Mouse (Mus musculus) gastrocnemius, adult 2 months (tissue): ENCODE measurements at regions not wholly inside any gene's neighbourhood (a gene's known extent, or its start where the extent isn't known, plus 50 kb on each side); places are given as distances from the start of the nearest gene placed in this dataset.

Experiments
- DNase-seq: peaks from one replicate; pipeline ENCODE4 v3.0.0; 2022
- H3K27ac ChIP-seq: fragments of 200-600 bp; 2 replicates; pipeline ENCODE4 v1.8.1; 2022; ENCODE audit warnings: mild to moderate bottlenecking
- H3K4me3 ChIP-seq: fragments of 200-600 bp; 2 replicates; pipeline ENCODE4 v1.8.1; 2022; ENCODE audit warnings: mild to moderate bottlenecking, moderate library complexity
- CTCF ChIP-seq: fragments of 200-600 bp; IDR thresholded peaks from 2 replicates; pipeline ENCODE4 v1.8.1; 2022; ENCODE audit warnings: antibody characterized with exemption, mild to moderate bottlenecking, moderate library complexity
- intact Hi-C: fragments of 180-260 bp; cut with DNase I; formaldehyde crosslinking; loops from one replicate; pipeline ENCODE4 v1.15.1; 2025

- intact Hi-C loops, result no loop called here
- no peak for TF ChIP-seq CTCF
- DNase-seq, result no peak
- Histone ChIP-seq H3K4me3 (no peak overlapping the region), H3K27ac (no peak overlapping the region)
These were observed 221.9 kb upstream of the Cdh5 start for GRCm38 (mm10) chr8:103879505-103879904.

DNA sequence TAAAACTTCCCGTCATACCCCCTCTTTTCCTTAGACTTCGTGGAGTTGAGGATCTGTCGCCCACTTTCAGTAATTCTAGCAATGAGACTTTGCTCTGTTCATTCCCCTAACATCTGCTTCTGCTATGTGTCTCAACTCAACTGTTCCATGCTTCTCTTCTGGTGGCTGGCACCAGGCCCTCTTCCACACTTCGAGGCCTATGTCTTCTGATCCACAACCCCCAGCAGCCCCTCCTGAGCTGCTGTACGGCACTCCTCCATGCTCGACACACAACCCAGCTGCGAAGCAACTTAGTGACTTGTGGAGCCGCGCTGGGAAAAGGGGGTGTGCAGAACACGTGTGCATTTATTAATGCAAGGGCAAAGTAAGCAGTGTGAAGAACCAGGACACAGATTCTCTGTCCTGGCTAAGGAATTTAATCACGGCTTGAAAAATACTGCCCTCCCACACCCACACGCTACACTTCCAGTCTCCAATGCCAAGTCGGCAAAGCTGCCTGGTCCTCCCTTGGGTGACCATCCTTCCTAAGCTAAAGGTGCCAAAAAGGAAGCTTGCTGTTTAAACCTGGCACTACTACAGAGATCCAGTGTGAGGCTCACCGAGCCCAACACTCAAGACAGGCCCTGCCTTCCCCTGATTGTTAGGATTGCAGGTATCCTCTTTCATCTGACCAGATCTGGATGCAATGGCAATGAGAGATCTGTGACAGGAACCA lies 220.8 kb upstream of the Cdh5 start:
- Histone ChIP-seq H3K27ac (peak overlapping the region; percentile 35; the same call in 1 of the 2 replicates), H3K4me3 (no peak overlapping the region)
- TF ChIP-seq CTCF, result no peak
- intact Hi-C loops, result no loop called here
- DNase-seq, result peak; percentile 30

DNA sequence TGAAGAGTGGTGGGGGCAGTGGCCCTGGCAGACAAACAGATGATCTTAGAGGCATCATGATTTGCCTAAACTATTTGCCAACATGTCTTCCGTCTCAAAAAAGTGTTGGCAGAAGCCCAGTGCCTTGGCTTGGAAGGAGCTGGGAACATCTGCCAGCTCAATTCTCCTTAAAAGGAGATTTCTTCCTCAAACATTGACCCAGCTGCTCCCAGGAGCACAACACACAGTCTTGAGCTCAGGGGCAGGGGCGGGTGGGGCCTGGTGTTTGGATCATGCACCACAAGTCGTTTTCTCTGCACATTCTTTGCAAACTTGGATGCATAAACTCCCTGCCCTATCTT lies 220.3 kb upstream of the Cdh5 start:
- peak; percentile 27 for DNase-seq
- Histone ChIP-seq H3K27ac (no peak overlapping the region), H3K4me3 (no peak overlapping the region)
- intact Hi-C loops, result no loop called here
- TF ChIP-seq CTCF, result no peak

- DNase-seq, result no peak
- intact Hi-C loops, result no loop called here
- Histone ChIP-seq H3K4me3 (no peak overlapping the region), H3K27ac (no peak overlapping the region)
- no peak for TF ChIP-seq CTCF
These were observed 216.3 kb upstream of the Cdh5 start for GRCm38 (mm10) chr8:103884873-103885780.

GRCm38 (mm10) chr8:103894589-103894988 lies 206.8 kb upstream of the Cdh5 start:
- intact Hi-C loops, result no loop called here
- no peak for TF ChIP-seq CTCF
- DNase-seq, result no peak
- H3K27ac ChIP-seq, result no peak overlapping the region
- no peak overlapping the region for H3K4me3 ChIP-seq

DNA sequence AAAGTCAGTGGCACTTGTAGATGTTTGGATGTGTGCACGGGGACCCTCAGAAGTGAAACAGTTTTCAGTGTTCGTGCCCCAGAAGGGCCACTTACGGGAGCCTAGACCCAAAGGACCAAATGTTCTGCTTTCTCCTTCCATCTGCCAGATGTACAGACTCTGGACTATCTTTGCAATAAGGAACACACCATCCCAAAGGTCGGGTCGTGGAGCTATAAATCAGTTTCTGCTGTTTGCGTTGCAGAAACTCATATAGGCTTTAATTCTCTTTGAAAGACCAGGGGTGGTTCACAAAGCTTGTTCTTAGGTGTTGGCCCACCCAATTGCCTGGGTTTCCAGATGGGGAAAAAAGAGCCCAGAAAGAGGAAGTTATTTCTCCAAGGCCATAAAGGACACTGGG lies 206.3 kb upstream of the Cdh5 start:
- Histone ChIP-seq H3K27ac (no peak overlapping the region), H3K4me3 (no peak overlapping the region)
- no peak for TF ChIP-seq CTCF
- intact Hi-C loops, result no loop called here
- DNase-seq, result no peak

- DNase-seq, result no peak
- intact Hi-C loops, result no loop called here
- no peak overlapping the region for H3K4me3 ChIP-seq
- no peak for TF ChIP-seq CTCF
- no peak overlapping the region for H3K27ac ChIP-seq
These were observed 204.0 kb upstream of the Cdh5 start for GRCm38 (mm10) chr8:103897463-103897862.

GRCm38 (mm10) chr8:103902516-103902915 lies 198.9 kb upstream of the Cdh5 start:
- DNase-seq, result no peak
- intact Hi-C loops, result no loop called here
- no peak overlapping the region for H3K27ac ChIP-seq
- TF ChIP-seq CTCF, result no peak
- H3K4me3 ChIP-seq, result no peak overlapping the region

- no peak overlapping the region for H3K4me3 ChIP-seq
- no peak for DNase-seq
- TF ChIP-seq CTCF, result no peak
- intact Hi-C loops, result no loop called here
- no peak overlapping the region for H3K27ac ChIP-seq
These were observed 197.8 kb upstream of the Cdh5 start for GRCm38 (mm10) chr8:103903635-103904034.

DNA sequence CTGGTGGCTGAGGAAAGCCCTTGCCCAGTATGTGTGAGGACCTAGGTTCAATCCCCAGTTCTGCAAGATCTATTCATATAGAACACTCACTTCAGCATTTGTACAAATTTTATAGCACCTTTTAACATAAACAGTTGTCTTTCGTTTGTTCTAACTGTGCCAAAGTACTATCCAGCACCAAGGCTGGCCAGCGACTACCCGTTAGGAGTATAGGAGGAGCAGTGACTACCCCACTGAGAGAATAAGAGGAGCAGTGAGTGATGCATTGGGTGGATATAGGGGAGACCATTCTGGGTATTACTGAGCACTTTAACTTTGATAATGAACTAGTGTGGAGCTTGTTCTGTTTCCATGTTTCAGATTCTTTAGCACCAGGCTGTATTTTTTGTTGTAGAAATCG lies 193.8 kb upstream of the Cdh5 start:
- no peak overlapping the region for H3K27ac ChIP-seq
- TF ChIP-seq CTCF, result no peak
- no peak overlapping the region for H3K4me3 ChIP-seq
- DNase-seq, result no peak
- intact Hi-C loops, result no loop called here

DNA sequence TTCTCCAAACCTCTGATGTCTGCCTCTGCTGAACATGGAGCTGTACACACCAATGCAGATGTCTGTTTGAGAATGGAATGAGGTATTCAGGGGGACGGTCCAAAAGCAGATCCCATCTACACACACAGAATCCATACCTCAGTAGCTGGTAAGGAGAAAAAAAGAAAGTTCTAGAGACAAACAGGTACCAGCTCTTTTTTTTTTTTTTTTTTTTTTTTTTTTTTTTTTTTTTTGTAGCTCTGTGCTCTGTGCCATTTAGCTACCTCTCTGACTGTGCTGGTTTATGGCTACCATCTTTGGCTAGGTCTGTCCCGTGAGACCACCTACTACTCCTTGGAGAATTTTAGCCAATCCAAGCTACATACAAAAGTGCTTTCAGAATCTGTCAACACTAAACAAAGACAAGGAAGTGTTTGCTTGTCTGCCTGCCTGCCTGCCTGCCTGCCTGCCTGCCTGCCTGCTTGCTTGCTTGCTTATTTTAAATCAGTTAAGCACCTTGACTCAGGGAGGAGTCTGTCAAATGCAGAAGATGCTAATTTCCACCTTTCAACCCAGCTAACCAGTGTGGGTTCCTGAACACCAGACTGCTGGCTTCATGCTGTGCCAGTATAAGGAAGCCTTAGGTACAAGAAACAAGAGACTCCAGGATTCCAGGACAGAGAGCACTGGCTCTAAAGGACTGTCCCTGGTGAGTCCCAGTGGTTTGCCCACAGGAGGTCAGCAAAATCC lies 190.0 kb upstream of the Cdh5 start:
- intact Hi-C loops, result no loop called here

GRCm38 (mm10) chr8:103912983-103913926 lies 188.2 kb upstream of the Cdh5 start:
- Histone ChIP-seq H3K4me3 (no peak overlapping the region), H3K27ac (no peak overlapping the region)
- no peak for TF ChIP-seq CTCF
- intact Hi-C loops, result no loop called here
- DNase-seq, result no peak

More for the DNA sequence above, 190.0 kb upstream of the Cdh5 start:
- TF ChIP-seq CTCF, result no peak
- no peak for DNase-seq
- Histone ChIP-seq H3K27ac (no peak overlapping the region), H3K4me3 (no peak overlapping the region)
